Mouse (Mus musculus) cerebellum, adult 2 months (tissue): ENCODE results near the gene Pex7.

Source experiments
- CTCF ChIP-seq: fragments of 200-500 bp; IDR thresholded peaks from 2 replicates; pipeline ENCODE4 v1.5.1; 2011; ENCODE audit warnings: low read depth, mild to moderate bottlenecking, control low read depth, low read length, moderate library complexity, borderline replicate concordance; ENCODE audit not compliant: insufficient read depth
- POLR2A ChIP-seq: fragments of 200-500 bp; IDR thresholded peaks from 2 replicates; pipeline ENCODE4 v1.6.1; 2011; ENCODE audit warnings: low read length, control low read depth, borderline replicate concordance; ENCODE audit not compliant: insufficient read depth

- no peak for TF ChIP-seq CTCF
- no peak for TF ChIP-seq POLR2A
Measured at GRCm38 (mm10) chr10:19893146-19893545, 14.3 kb downstream of the Pex7 start.
